Mouse (Mus musculus): Measurements from ENCODE around the gene Olfr145. TPM values are rescaled to one million over a fixed set of nuclear protein-coding genes. Genes with fewer than 3 reads are reported as not detected.

Gene Olfr145
- polyA plus RNA-seq, 1 experiment from 2014 or later: not detected

- H3K36me3 ChIP-seq (ENCODE audit: control insufficient read depth, insufficient read depth, low read length): no peaks in the 10 kb centered on the region
- no peaks in the 10 kb centered on the region for H3K9me3 ChIP-seq (ENCODE audit: control insufficient read depth, low read length)
- no peak overlapping the region for H3K9ac ChIP-seq (ENCODE audit: low read depth, low read length)
- H3K4me3 ChIP-seq (ENCODE audit: low read length): no peak overlapping the region
- 53% methylated on average over 1 of the region's 1 CpGs for WGBS
- no peak overlapping the region for H3K27ac ChIP-seq (ENCODE audit: low read depth, low read length)
- ATAC-seq: no peak
- no peak overlapping the region for H3K4me2 ChIP-seq (ENCODE audit: low read length)
- H3K4me1 ChIP-seq (ENCODE audit: control insufficient read depth, insufficient read depth, low read depth, low read length): no peaks in the 10 kb centered on the region
- H3K27me3 ChIP-seq (replicated peaks; ENCODE audit: control insufficient read depth, insufficient read depth, low read length): no peaks in the 10 kb centered on the region
Observed at GRCm38 (mm10) chr9:37918018-37918417, 21.5 kb downstream of the Olfr145 start.

GRCm38 (mm10) chr9:37924194-37924593, 27.7 kb downstream of the Olfr145 start:
- no peak overlapping the region for H3K4me3 ChIP-seq (ENCODE audit: low read length)
- H3K9ac ChIP-seq (ENCODE audit: low read depth, low read length): no peak overlapping the region
- no peak overlapping the region for H3K27ac ChIP-seq (ENCODE audit: low read depth, low read length)
- H3K9me3 ChIP-seq (ENCODE audit: control insufficient read depth, low read length): no peaks in the 10 kb centered on the region
- H3K4me2 ChIP-seq (ENCODE audit: low read length): no peak overlapping the region
- 86% methylated on average over 5 of the region's 5 CpGs for WGBS
- ATAC-seq: no peak
- H3K4me1 ChIP-seq (ENCODE audit: control insufficient read depth, insufficient read depth, low read depth, low read length): no peaks in the 10 kb centered on the region
- H3K36me3 ChIP-seq (ENCODE audit: control insufficient read depth, insufficient read depth, low read length): no peaks in the 10 kb centered on the region
- no peaks in the 10 kb centered on the region for H3K27me3 ChIP-seq (replicated peaks; ENCODE audit: control insufficient read depth, insufficient read depth, low read length)

GRCm38 (mm10) chr9:37925445-37925844, 28.9 kb downstream of the Olfr145 start:
- no peak overlapping the region for H3K27ac ChIP-seq (ENCODE audit: low read depth, low read length)

GRCm38 (mm10) chr9:37926019-37927013, 29.8 kb downstream of the Olfr145 start:
- Histone ChIP-seq H3K27ac (ENCODE audit: low read depth, low read length) (no peak overlapping the region), H3K27me3 (replicated peaks; ENCODE audit: control insufficient read depth, insufficient read depth, low read length) (no peaks in the 10 kb centered on the region), H3K4me1 (ENCODE audit: control insufficient read depth, insufficient read depth, low read depth, low read length) (no peaks in the 10 kb centered on the region), H3K4me2 (ENCODE audit: low read length) (no peak overlapping the region), H3K9me3 (ENCODE audit: control insufficient read depth, low read length) (no peaks in the 10 kb centered on the region), H3K4me3 (ENCODE audit: low read length) (no peak overlapping the region), H3K9ac (ENCODE audit: low read depth, low read length) (no peak overlapping the region), H3K36me3 (ENCODE audit: control insufficient read depth, insufficient read depth, low read length) (no peaks in the 10 kb centered on the region)
- 69% methylated on average over 3 of the region's 3 CpGs for WGBS
- no peak for ATAC-seq

More at GRCm38 (mm10) chr9:37925445-37925844, 28.9 kb downstream of the Olfr145 start:
- no peaks in the 10 kb centered on the region for H3K4me1 ChIP-seq (ENCODE audit: control insufficient read depth, insufficient read depth, low read depth, low read length)
- ATAC-seq: no peak
- WGBS: 68% methylated on average over 2 of the region's 2 CpGs
- H3K4me3 ChIP-seq (ENCODE audit: low read length): no peak overlapping the region
- no peak overlapping the region for H3K4me2 ChIP-seq (ENCODE audit: low read length)
- no peak overlapping the region for H3K9ac ChIP-seq (ENCODE audit: low read depth, low read length)
- no peaks in the 10 kb centered on the region for H3K27me3 ChIP-seq (replicated peaks; ENCODE audit: control insufficient read depth, insufficient read depth, low read length)
- no peaks in the 10 kb centered on the region for H3K9me3 ChIP-seq (ENCODE audit: control insufficient read depth, low read length)
- H3K36me3 ChIP-seq (ENCODE audit: control insufficient read depth, insufficient read depth, low read length): no peaks in the 10 kb centered on the region

GRCm38 (mm10) chr9:37932519-37932918, 36.0 kb downstream of the Olfr145 start:
- H3K9ac ChIP-seq (ENCODE audit: low read depth, low read length): no peak overlapping the region
- no peak overlapping the region for H3K27ac ChIP-seq (ENCODE audit: low read depth, low read length)
- H3K4me2 ChIP-seq (ENCODE audit: low read length): no peak overlapping the region
- 7% methylated on average over 11 of the region's 11 CpGs for WGBS
- no peaks in the 10 kb centered on the region for H3K27me3 ChIP-seq (replicated peaks; ENCODE audit: control insufficient read depth, insufficient read depth, low read length)
- H3K4me3 ChIP-seq (ENCODE audit: low read length): no peak overlapping the region
- no peaks in the 10 kb centered on the region for H3K4me1 ChIP-seq (ENCODE audit: control insufficient read depth, insufficient read depth, low read depth, low read length)
- no peaks in the 10 kb centered on the region for H3K36me3 ChIP-seq (ENCODE audit: control insufficient read depth, insufficient read depth, low read length)
- peak; percentile 90 for ATAC-seq
- H3K9me3 ChIP-seq (ENCODE audit: control insufficient read depth, low read length): no peaks in the 10 kb centered on the region

- Histone ChIP-seq H3K9me3 (ENCODE audit: control insufficient read depth, low read length) (no peaks in the 10 kb centered on the region), H3K36me3 (ENCODE audit: control insufficient read depth, insufficient read depth, low read length) (no peaks in the 10 kb centered on the region), H3K27ac (ENCODE audit: low read depth, low read length) (no peak overlapping the region), H3K4me2 (ENCODE audit: low read length) (no peak overlapping the region), H3K4me1 (ENCODE audit: control insufficient read depth, insufficient read depth, low read depth, low read length) (no peaks in the 10 kb centered on the region), H3K27me3 (replicated peaks; ENCODE audit: control insufficient read depth, insufficient read depth, low read length) (no peaks in the 10 kb centered on the region), H3K9ac (ENCODE audit: low read depth, low read length) (no peak overlapping the region), H3K4me3 (ENCODE audit: low read length) (no peak overlapping the region)
- no peak for ATAC-seq
Observed at GRCm38 (mm10) chr9:37934146-37934545, 37.6 kb downstream of the Olfr145 start.

GRCm38 (mm10) chr9:37941167-37941566, 44.6 kb downstream of the Olfr145 start:
- H3K9me3 ChIP-seq (ENCODE audit: control insufficient read depth, low read length): no peaks in the 10 kb centered on the region
- WGBS: 97% methylated on average over 2 of the region's 2 CpGs
- ATAC-seq: no peak

More at GRCm38 (mm10) chr9:37941167-37941566, 44.6 kb downstream of the Olfr145 start:
- Histone ChIP-seq H3K36me3 (ENCODE audit: control insufficient read depth, insufficient read depth, low read length) (no peaks in the 10 kb centered on the region), H3K4me3 (ENCODE audit: low read length) (no peak overlapping the region), H3K27ac (ENCODE audit: low read depth, low read length) (no peak overlapping the region), H3K9ac (ENCODE audit: low read depth, low read length) (no peak overlapping the region), H3K4me2 (ENCODE audit: low read length) (no peak overlapping the region), H3K27me3 (replicated peaks; ENCODE audit: control insufficient read depth, insufficient read depth, low read length) (no peaks in the 10 kb centered on the region), H3K4me1 (ENCODE audit: control insufficient read depth, insufficient read depth, low read depth, low read length) (no peaks in the 10 kb centered on the region)

Other genes with a start within 250 kb of the Olfr145 start
- gene Tbrg1, start 239.4 kb upstream of the Olfr145 start, polyA plus RNA-seq (2015; fragmentation: Nextera tagmentation; extraction: Ambion mirVana): 87.1 and 89.2 TPM in 2 replicates
- 0.15 and 0.51 TPM in 2 replicates for gene Panx3, start 227.5 kb upstream of the Olfr145 start, polyA plus RNA-seq (2015; fragmentation: Nextera tagmentation; extraction: Ambion mirVana)
- not detected in 2 replicates for gene Olfr160, start 180.5 kb upstream of the Olfr145 start, polyA plus RNA-seq (2015; fragmentation: Nextera tagmentation; extraction: Ambion mirVana)
- not detected in 2 replicates for gene Olfr874, start 151.6 kb upstream of the Olfr145 start, polyA plus RNA-seq (2015; fragmentation: Nextera tagmentation; extraction: Ambion mirVana)
- gene Olfr875, start 124.9 kb upstream of the Olfr145 start, polyA plus RNA-seq (2015; fragmentation: Nextera tagmentation; extraction: Ambion mirVana): 0.16 TPM in 1 of 2 replicates, not detected in the other
- gene Olfr876, start 93.7 kb upstream of the Olfr145 start, polyA plus RNA-seq (2015; fragmentation: Nextera tagmentation; extraction: Ambion mirVana): not detected in 2 replicates
- gene Olfr877, start 42.5 kb upstream of the Olfr145 start, polyA plus RNA-seq (2015; fragmentation: Nextera tagmentation; extraction: Ambion mirVana): not detected in 2 replicates
- gene Olfr878, start 21.1 kb downstream of the Olfr145 start, polyA plus RNA-seq (2015; fragmentation: Nextera tagmentation; extraction: Ambion mirVana): not detected in 2 replicates
- not detected in 2 replicates for gene Olfr881, start 95.1 kb downstream of the Olfr145 start, polyA plus RNA-seq (2015; fragmentation: Nextera tagmentation; extraction: Ambion mirVana)
- gene Olfr883, start 129.1 kb downstream of the Olfr145 start, polyA plus RNA-seq (2015; fragmentation: Nextera tagmentation; extraction: Ambion mirVana): not detected in 2 replicates
- gene Olfr884, start 149.8 kb downstream of the Olfr145 start, polyA plus RNA-seq (2015; fragmentation: Nextera tagmentation; extraction: Ambion mirVana): not detected in 2 replicates
- gene Olfr885, start 164.6 kb downstream of the Olfr145 start, polyA plus RNA-seq (2015; fragmentation: Nextera tagmentation; extraction: Ambion mirVana): not detected in 2 replicates
- gene Olfr887, start 187.3 kb downstream of the Olfr145 start, polyA plus RNA-seq (2015; fragmentation: Nextera tagmentation; extraction: Ambion mirVana): not detected in 2 replicates
- gene Olfr888, start 211.4 kb downstream of the Olfr145 start, polyA plus RNA-seq (2015; fragmentation: Nextera tagmentation; extraction: Ambion mirVana): not detected in 2 replicates
- 0.04 and 0.05 TPM in 2 replicates for gene Olfr889, start 218.5 kb downstream of the Olfr145 start, polyA plus RNA-seq (2015; fragmentation: Nextera tagmentation; extraction: Ambion mirVana)
- gene Olfr890, start 245.8 kb downstream of the Olfr145 start, polyA plus RNA-seq (2015; fragmentation: Nextera tagmentation; extraction: Ambion mirVana): not detected in 2 replicates